Mouse (Mus musculus): ENCODE results near the gene Mbl2. TPM values are rescaled to one million over a fixed set of nuclear protein-coding genes. Genes with fewer than 3 reads are reported as not detected.

The Mbl2 gene
- total and polyA plus RNA-seq, 2 experiments from 2014 or later: 0.18 TPM; not detected in 1

- Histone ChIP-seq H3K4me3 (ENCODE audit: low read length) (no peak overlapping the region), H3K4me2 (ENCODE audit: low read depth, low read length) (no peak overlapping the region), H3K9me3 (ENCODE audit: low read length) (no peaks in the 10 kb centered on the region), H3K4me1 (ENCODE audit: insufficient read depth, low read length) (no peaks in the 10 kb centered on the region), H3K27me3 (ENCODE audit: insufficient read depth, low read length) (no peaks in the 10 kb centered on the region), H3K9ac (replicated peaks; ENCODE audit: low read length) (no peak overlapping the region), H3K36me3 (ENCODE audit: insufficient read depth, low read length) (no peaks in the 10 kb centered on the region), H3K27ac (no peak overlapping the region)
- WGBS: 65% methylated on average over 6 of the region's 6 CpGs
- no peak for TF ChIP-seq CTCF (IDR thresholded peaks at IDR 0.05; ENCODE audit: low read depth)
- ATAC-seq (no peak), DNase-seq (ENCODE audit: low spot score) (no peak)
Observed at GRCm38 (mm10) chr19:30287899-30288490, 55.3 kb downstream of the Mbl2 start.

Small RNA genes lying within 50 kb of the gene (microRNA-seq; reads per million reads assigned to microRNA genes)
- gene Gm24108: 0 reads per million in 2 experiments

Other genes starting within 250 kb of the Mbl2 start
- not detected in 2 replicates for gene Trpd52l3, start 229.2 kb upstream of the Mbl2 start, total RNA-seq (2014; rRNA removed)
- gene Trpd52l3, start 229.2 kb upstream of the Mbl2 start, polyA plus RNA-seq (2015; fragmentation: Nextera tagmentation; extraction: Ambion mirVana): not detected in 2 replicates
- 52.6 and 53.2 TPM in 2 replicates for gene Uhrf2, start 202.4 kb upstream of the Mbl2 start, total RNA-seq (2014; rRNA removed)
- gene Uhrf2, start 202.4 kb upstream of the Mbl2 start, polyA plus RNA-seq (2015; fragmentation: Nextera tagmentation; extraction: Ambion mirVana): 25.7 and 27.2 TPM in 2 replicates
- 15.9 and 16.6 TPM in 2 replicates for gene Gldc, start 57.5 kb upstream of the Mbl2 start, total RNA-seq (2014; rRNA removed)
- gene Gldc, start 57.5 kb upstream of the Mbl2 start, polyA plus RNA-seq (2015; fragmentation: Nextera tagmentation; extraction: Ambion mirVana): 8.5 and 8.7 TPM in 2 replicates

Data from hindbrain, postnatal 0 days (tissue).